Mouse (Mus musculus): Measurements from ENCODE around the gene Tmem259. TPM values are rescaled to one million over a fixed set of nuclear protein-coding genes. Genes with fewer than 3 reads are reported as not detected.

The Tmem259 gene
- total and polyA plus RNA-seq, 3 experiments = 62.0 to 150 TPM; not detected in 1

DNA sequence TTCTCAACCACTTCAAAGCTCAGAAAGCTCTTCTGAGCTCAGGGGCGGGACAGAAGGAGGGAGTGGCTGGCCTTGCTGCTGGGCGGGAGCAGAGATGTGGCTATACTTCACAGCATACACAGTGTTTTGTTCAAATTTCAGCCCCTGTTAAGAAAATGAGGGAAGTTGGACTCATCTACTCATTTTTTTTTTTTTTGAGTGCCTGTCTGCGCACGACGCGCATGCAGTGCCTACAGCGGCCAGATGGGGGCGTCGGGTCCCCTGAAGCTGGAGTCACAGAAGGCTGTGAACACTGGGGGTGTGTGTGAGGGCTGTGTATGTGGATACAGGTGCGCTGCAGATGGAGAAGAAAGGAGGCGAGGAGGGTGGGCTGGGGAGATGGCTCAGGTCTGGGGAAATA is 2.8 kb upstream of the Tmem259 start:
- Histone ChIP-seq H3K79me2 (ENCODE audit: control insufficient read depth, insufficient read depth, low read length, poor library complexity) (peaks cover 17% of the 10 kb centered on the region), H3K27ac (ENCODE audit: control insufficient read depth, low read depth, low read length) (peak overlapping the region; percentile 88), H3K4me1 (ENCODE audit: control insufficient read depth in 1 of 2, insufficient read depth in 2 of 2, low read length in 2 of 2) (peaks cover 0 to 16% of the 10 kb centered on the region in 2 experiments; a peak in 2 of 4 replicates), H3K4me3 (ENCODE audit: control insufficient read depth in 1 of 2, insufficient read depth in 1 of 2, low read depth in 2 of 2, low read length in 2 of 2) (peak overlapping the region; percentile 55 to 62), H3K9ac (ENCODE audit: control insufficient read depth, low read depth, low read length, poor library complexity, severe bottlenecking) (peak overlapping the region; percentile 79), H3K27me3 (ENCODE audit: control insufficient read depth in 1 of 2, insufficient read depth in 2 of 2, low read length in 2 of 2) (no peaks in the 10 kb centered on the region), H3K36me3 (ENCODE audit: control insufficient read depth in 1 of 2, insufficient read depth in 2 of 2, low read length in 2 of 2) (peaks cover 0 to 5% of the 10 kb centered on the region in 2 experiments; a peak in 2 of 4 replicates), H3K9me3 (replicated peaks; ENCODE audit: insufficient read depth, low read length) (no peaks in the 10 kb centered on the region)
- peak; percentile 71 for TF ChIP-seq MAX (IDR thresholded peaks at IDR 0.05; ENCODE audit: low read length)
- TF ChIP-seq TBP (IDR thresholded peaks at IDR 0.05; ENCODE audit: low read depth, low read length) = no peak
- peak; percentile 77 for TF ChIP-seq MXI1 (IDR thresholded peaks at IDR 0.05; ENCODE audit: low read depth, low read length)
- no peak for TF ChIP-seq POLR2A (IDR thresholded peaks at IDR 0.05; ENCODE audit: control insufficient read depth in 1 of 2, insufficient read depth in 1 of 2, low read depth in 1 of 2, low read length in 2 of 2, poor library complexity in 1 of 2)
- TF ChIP-seq MYB (IDR thresholded peaks at IDR 0.05; ENCODE audit: low read depth, low read length) = no peak
- no peak for TF ChIP-seq KAT2A (conservative IDR thresholded peaks at IDR 0.05; ENCODE audit: low read depth, low read length)
- no peak for TF ChIP-seq NELFE (IDR thresholded peaks at IDR 0.05; ENCODE audit: low read depth, low read length)
- 0 out of 4 replicates have a peak, but pooled peaks of 1 of the 2 experiments have one; percentile 5 for TF ChIP-seq EP300 (IDR thresholded peaks at IDR 0.05; ENCODE audit: low read depth in 1 of 2, low read length in 2 of 2)
- TF ChIP-seq TAL1 (IDR thresholded peaks at IDR 0.05; ENCODE audit: low read length) = no peak
- TF ChIP-seq POLR2AphosphoS2 (IDR thresholded peaks at IDR 0.05; ENCODE audit: low read length) = no peak
- TF ChIP-seq ETS1 (IDR thresholded peaks at IDR 0.05; ENCODE audit: low read depth, low read length) = peak; percentile 42; the same call in 1 of the 2 replicates
- TF ChIP-seq JUND (IDR thresholded peaks at IDR 0.05; ENCODE audit: low read depth, low read length) = no peak
- peak; percentile 69 for TF ChIP-seq ZC3H11A (IDR thresholded peaks at IDR 0.05; ENCODE audit: low read depth, low read length)
- TF ChIP-seq SIN3A (IDR thresholded peaks at IDR 0.05; ENCODE audit: low read length) = peak; percentile 92
- peak; percentile 35; the same call in 1 of the 2 replicates for TF ChIP-seq RCOR1 (IDR thresholded peaks at IDR 0.05; ENCODE audit: low read depth, low read length)
- TF ChIP-seq RAD21 (IDR thresholded peaks at IDR 0.05; ENCODE audit: low read depth, low read length) = peak; percentile 74
- TF ChIP-seq HCFC1 (IDR thresholded peaks at IDR 0.05; ENCODE audit: low read depth, low read length) = peak; percentile 68; the same call in 1 of the 2 replicates
- peak; percentile 89 for TF ChIP-seq SMC3 (IDR thresholded peaks at IDR 0.05; ENCODE audit: low read depth, low read length)
- peak; percentile 59; the same call in 1 of the 2 replicates for TF ChIP-seq MYC (IDR thresholded peaks at IDR 0.05; ENCODE audit: low read depth, low read length)
- no peak for TF ChIP-seq ZMIZ1 (IDR thresholded peaks at IDR 0.05; ENCODE audit: low read depth, low read length)
- peak; percentile 88 to 96 (median 91) for TF ChIP-seq CTCF (IDR thresholded peaks at IDR 0.05 in 2 of 3, conservative IDR thresholded peaks at IDR 0.05 in 1 of 3; ENCODE audit: control insufficient read depth in 1 of 3, insufficient read depth in 1 of 3, low read depth in 2 of 3, low read length in 3 of 3, poor library complexity in 1 of 3, severe bottlenecking in 1 of 3)
- TF ChIP-seq UBTF (IDR thresholded peaks at IDR 0.05; ENCODE audit: borderline replicate concordance, insufficient read depth, low read depth, low read length) = no peak
- no peak for TF ChIP-seq MAFK (IDR thresholded peaks at IDR 0.05; ENCODE audit: borderline replicate concordance, low read depth, low read length)
- no peak for TF ChIP-seq MEF2A (IDR thresholded peaks at IDR 0.05; ENCODE audit: extremely low read depth, insufficient replicate concordance, low read depth, low read length, poor library complexity, severe bottlenecking)
- peak; percentile 99 for TF ChIP-seq ZNF384 (IDR thresholded peaks at IDR 0.05; ENCODE audit: low read depth, low read length)
- peak; percentile 61 for TF ChIP-seq NRF1 (IDR thresholded peaks at IDR 0.05; ENCODE audit: insufficient read depth, low read depth, low read length, poor library complexity, severe bottlenecking)
- TF ChIP-seq MAZ (IDR thresholded peaks at IDR 0.05; ENCODE audit: low read depth, low read length) = 0 out of 2 replicates have a peak, but pooled peaks have one; percentile 53
- peak; percentile 18; the same call in 1 of the 2 replicates for TF ChIP-seq TCF12 (IDR thresholded peaks at IDR 0.05; ENCODE audit: low read depth, low read length)
- DNase-seq (ENCODE audit: low read depth, low spot score) = peak; percentile 94
